Mouse (Mus musculus) CD4-positive naive resting alpha-beta T cell, adult 57 days (primary cell): ENCODE measurements around the gene Zfp768. TPM values are rescaled to one million over a fixed set of nuclear protein-coding genes. Genes with fewer than 3 reads are reported as not detected.

Experiments used
- total RNA-seq: library from RNA; stranded (reverse); gene quantifications from one replicate; pipeline ENCODE4 v1.2.4, GENCODE M21; 2023

Zfp768 gene
- total RNA-seq = 0.24 TPM

DNA sequence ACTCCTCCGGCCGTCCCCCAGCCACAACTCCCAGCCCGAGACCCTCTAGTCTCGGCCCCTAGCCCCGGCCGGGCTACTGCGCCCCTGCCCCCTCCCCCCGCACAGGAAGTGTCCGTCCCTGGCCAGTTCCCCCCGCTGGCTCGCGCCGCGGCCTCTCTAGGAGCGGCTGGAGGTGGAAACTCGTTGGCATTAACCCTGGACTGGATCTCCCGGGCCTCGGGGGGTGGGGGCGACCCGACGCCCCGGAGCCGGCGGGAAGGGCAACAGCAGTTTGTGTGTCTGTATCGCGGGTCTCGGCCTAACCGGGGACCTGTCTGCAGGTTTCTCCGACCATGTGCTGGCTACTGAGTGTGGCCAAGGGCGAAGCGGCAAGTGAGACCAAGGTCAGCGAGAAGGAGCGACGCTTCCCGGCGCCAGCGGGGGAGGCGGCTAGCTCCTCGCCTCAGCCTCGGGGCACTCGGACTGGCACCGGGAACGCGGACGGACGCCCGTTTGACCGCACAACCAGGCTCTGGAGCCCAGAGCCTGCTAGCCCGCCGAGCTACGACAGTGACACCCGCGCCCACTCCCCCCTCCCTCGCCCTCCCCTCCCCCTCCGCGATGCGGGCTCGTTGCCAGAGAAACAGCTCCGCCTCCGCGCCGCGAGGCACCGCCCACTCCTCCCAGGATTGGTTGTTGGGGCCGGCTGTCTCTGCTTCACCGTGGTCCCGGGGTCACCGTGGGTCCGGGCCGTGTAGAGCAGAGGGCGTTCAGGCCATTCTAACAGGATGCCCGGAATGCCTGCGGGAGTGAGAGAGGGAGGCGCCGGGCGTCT, at the start of gene Zfp768:
TSS of gene Zfp768 (minus strand) at position 78 of the 814 bp plus-strand sequence.

GRCm38 (mm10) chr7:127393157-127393943, 48.0 kb upstream of the Zfp768 start, which contains the start of gene E430018J23Rik:
Gene E430018J23Rik (minus strand): TSS chr7:127393629.

DNA sequence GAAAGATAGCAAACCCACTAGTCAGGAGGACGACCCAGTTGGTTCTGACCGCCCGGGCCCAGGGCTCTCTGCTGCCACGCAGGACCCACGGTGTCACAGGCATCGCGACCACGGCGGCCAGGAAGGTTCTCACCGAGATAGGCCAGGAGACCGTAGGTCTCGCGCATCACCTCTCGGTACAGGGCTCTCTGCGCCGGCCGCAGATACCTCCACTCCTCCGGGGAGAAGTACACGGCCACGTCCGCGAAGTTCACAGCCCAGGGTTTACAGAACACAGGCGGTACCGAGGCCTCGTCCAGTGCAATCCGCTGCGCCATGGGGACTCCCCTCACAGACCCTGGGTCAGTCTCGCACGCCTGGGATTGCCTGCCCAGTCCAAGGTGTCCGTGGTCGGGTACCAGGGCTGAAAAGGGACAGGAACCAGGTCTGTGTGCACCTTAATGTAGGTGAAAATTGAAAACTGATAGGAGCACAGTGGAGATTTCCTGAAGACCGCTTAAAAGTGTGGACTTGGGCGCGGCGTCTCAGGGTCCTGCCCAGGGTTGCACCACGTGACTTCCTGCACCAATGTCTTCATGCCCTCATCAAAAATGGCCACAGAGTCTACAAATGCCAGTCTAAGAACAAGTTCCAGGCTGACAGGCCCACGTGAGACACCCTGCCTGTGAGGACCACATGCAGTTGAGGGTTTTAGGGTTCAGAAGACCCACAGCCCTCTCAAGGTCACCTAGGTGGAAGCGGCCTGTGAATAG, 41.4 kb upstream of the Zfp768 start, which contains the start of gene 9130019O22Rik:
TSS of gene 9130019O22Rik (minus strand) at position 526 of the 752 bp plus-strand sequence.

GRCm38 (mm10) chr7:127375271-127376245, 30.2 kb upstream of the Zfp768 start, which contains the start of gene Zfp747:
Gene Zfp747 (minus strand): TSS chr7:127376050.

DNA sequence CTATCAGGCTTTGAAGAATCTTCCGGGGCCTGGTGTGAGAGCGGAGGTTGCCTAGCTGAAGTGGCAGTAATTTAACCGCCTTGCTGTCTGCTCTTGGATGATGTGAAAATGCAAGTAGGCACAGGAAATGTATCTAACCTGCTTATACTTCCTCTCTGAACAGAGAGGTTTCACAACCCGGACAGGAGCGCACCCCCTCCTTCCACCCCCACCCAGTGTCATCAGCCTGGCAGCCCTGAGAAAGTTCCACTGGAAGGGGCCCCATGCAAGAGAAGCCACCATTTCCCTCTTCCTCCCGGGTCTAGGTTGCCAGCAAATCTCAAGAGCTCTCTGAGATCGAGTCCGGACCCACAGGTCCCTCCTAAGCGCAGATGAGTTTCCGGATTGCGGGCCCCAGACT, 49.3 kb downstream of the Zfp768 start, which contains the start of gene Itgal:
TSS of gene Itgal (plus strand) at position 163 of the 400 bp plus-strand sequence.

Other genes starting within 250 kb of the Zfp768 start
- gene Qprt, start 223.4 kb downstream of the Zfp768 start, total RNA-seq = 34.3 TPM
- gene Spn, start 207.8 kb downstream of the Zfp768 start, total RNA-seq = 356 TPM
- 80.1 TPM for gene Cd2bp2, start 149.5 kb downstream of the Zfp768 start, total RNA-seq
- 57.2 TPM for gene Tbc1d10b, start 137.1 kb downstream of the Zfp768 start, total RNA-seq
- gene Mylpf, start 136.7 kb downstream of the Zfp768 start, total RNA-seq = 18.8 TPM
- gene Zfp553, start 112.5 kb downstream of the Zfp768 start, total RNA-seq = 12.1 TPM
- gene Sept1, start 112.5 kb downstream of the Zfp768 start, total RNA-seq = 664 TPM
- 13.5 TPM for gene Zfp771, start 101.3 kb downstream of the Zfp768 start, total RNA-seq
- gene Dctpp1, start 84.9 kb downstream of the Zfp768 start, total RNA-seq = 15.0 TPM
- gene Sephs2, start 71.5 kb downstream of the Zfp768 start, total RNA-seq = 22.2 TPM
- 195 TPM for gene Itgal, start 49.3 kb downstream of the Zfp768 start, total RNA-seq
- gene Zfp747, start 30.5 kb upstream of the Zfp768 start, total RNA-seq = 22.1 TPM
- 6.5 TPM for gene 9130019O22Rik, start 41.6 kb upstream of the Zfp768 start, total RNA-seq
- gene E430018J23Rik, start 48.0 kb upstream of the Zfp768 start, total RNA-seq = 20.0 TPM
- gene Zfp764, start 61.2 kb upstream of the Zfp768 start, total RNA-seq = 12.6 TPM
- gene Zfp688, start 76.5 kb upstream of the Zfp768 start, total RNA-seq = 14.5 TPM
- 8.7 TPM for gene Zfp689, start 103.6 kb upstream of the Zfp768 start, total RNA-seq
- gene Prr14, start 114.0 kb upstream of the Zfp768 start, total RNA-seq = 139 TPM
- 225 TPM for gene Fbrs, start 133.6 kb upstream of the Zfp768 start, total RNA-seq
- 211 TPM for gene Srcap, start 166.4 kb upstream of the Zfp768 start, total RNA-seq
- 44.5 TPM for gene Gm42715, start 174.0 kb upstream of the Zfp768 start, total RNA-seq
- gene Tmem265, start 215.8 kb upstream of the Zfp768 start, total RNA-seq = not detected
- 129 TPM for gene Phkg2, start 227.8 kb upstream of the Zfp768 start, total RNA-seq
- not detected for gene Ccdc189, start 243.0 kb upstream of the Zfp768 start, total RNA-seq
- 142 TPM for gene Rnf40, start 243.2 kb upstream of the Zfp768 start, total RNA-seq